Comparison of ENCODE assay signal across 10 mouse cellular contexts in the genomic region with DNA sequence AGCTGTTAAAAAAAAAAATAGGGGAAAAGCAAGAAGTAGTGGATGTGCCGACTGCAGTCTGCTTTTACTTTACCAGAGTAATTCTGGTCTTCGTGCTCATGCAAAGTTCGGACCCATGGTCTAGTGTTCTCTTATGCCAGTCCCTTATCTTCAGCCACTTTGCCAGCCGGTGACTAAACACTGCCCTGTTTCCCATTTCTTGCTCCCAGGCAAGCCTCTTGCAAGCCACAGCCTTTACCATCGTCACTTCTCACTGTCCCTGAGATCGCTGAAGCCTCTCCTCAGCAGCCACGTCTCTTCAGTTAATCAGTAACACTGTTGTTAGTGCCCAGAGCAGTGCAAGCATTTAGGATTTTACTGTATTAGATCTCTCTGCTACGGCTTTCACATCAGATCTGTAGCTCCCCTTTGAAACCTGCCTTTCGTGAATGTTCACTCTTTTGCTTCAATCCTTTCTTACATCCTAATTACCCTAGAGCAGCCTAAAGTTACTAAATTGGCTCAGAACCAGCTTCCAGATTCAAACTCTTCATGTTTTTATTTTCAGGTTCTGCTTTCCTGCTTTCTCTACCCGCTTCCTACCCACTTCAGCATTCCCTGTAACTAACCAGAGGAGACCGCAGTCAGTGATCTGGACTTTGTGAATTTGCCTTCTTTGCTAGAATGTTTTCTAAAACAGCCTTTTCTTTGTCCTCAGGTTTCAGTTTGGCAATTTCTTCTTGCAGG.
DNase-seq lines count a peak whose midpoint lies in the region; ATAC-seq and TF ChIP-seq lines count a peak whose summit lies in the region.
"Had no signal": no experiment of that assay in that cellular context is flagged by ENCODE, and none has a peak within 500 bp of the region (broad histone marks: within the 10 kb centered on the region; RNA-seq: fewer than 3 reads in every experiment).

No protein-coding gene starts in this region.

- WGBS in liver, embryonic 11.5 days: 55% methylated on average over 11 of the region's 11 CpGs
- WGBS in liver, embryonic 12.5 days (ENCODE audit: insufficient replicate concordance): 46% methylated on average over 11 of the region's 11 CpGs
- WGBS in liver, postnatal 0 days (ENCODE audit: insufficient replicate concordance): 45% methylated on average over 11 of the region's 11 CpGs

- TF ChIP-seq EP300 in liver, postnatal 0 days (IDR thresholded peaks at IDR 0.05; ENCODE audit: low read depth): no peak

- H3K4me3 ChIP-seq in liver, embryonic 11.5 days (ENCODE audit: low read depth, low read length): no peak overlapping the region
- H3K4me3 ChIP-seq in liver, embryonic 12.5 days: no peak overlapping the region
- H3K4me3 ChIP-seq in liver, postnatal 0 days (ENCODE audit: low read depth, low read length): no peak overlapping the region
- H3K4me3 ChIP-seq: limb, embryonic 10.5 days had no signal

- no peak overlapping the region for H3K9ac ChIP-seq in liver, embryonic 11.5 days (ENCODE audit: low read depth, low read length)
- H3K9ac ChIP-seq in liver, embryonic 12.5 days: no peak overlapping the region
- H3K9ac ChIP-seq in liver, postnatal 0 days (replicated peaks): no peak overlapping the region

- no peak overlapping the region for H3K4me2 ChIP-seq in liver, embryonic 11.5 days
- H3K4me2 ChIP-seq in liver, embryonic 12.5 days: no peak overlapping the region
- H3K4me2 ChIP-seq in liver, postnatal 0 days (ENCODE audit: low read depth, low read length): peak overlapping the region; percentile 60

- TF ChIP-seq CTCF in liver, postnatal 0 days (IDR thresholded peaks at IDR 0.05; ENCODE audit: low read depth): no peak

- ATAC-seq in liver, embryonic 11.5 days (replicated peaks; ENCODE audit: low FRiP score): 0 out of 2 replicates have a peak, but pooled peaks have one; percentile 39
- ATAC-seq in liver, embryonic 12.5 days: no peak
- no peak for ATAC-seq in liver, postnatal 0 days

- H3K36me3 ChIP-seq in liver, embryonic 11.5 days (ENCODE audit: control insufficient read depth, insufficient read depth, low read length): no peaks in the 10 kb centered on the region
- no peaks in the 10 kb centered on the region for H3K36me3 ChIP-seq in liver, embryonic 12.5 days
- H3K36me3 ChIP-seq in liver, postnatal 0 days (replicated peaks; ENCODE audit: insufficient read depth, low read length): no peaks in the 10 kb centered on the region
- H3K36me3 ChIP-seq: limb, embryonic 10.5 days had no signal

- no peaks in the 10 kb centered on the region for H3K4me1 ChIP-seq in liver, embryonic 11.5 days (replicated peaks; ENCODE audit: control insufficient read depth, insufficient read depth, low read length)
- H3K4me1 ChIP-seq in liver, embryonic 12.5 days: no peaks in the 10 kb centered on the region
- 0 out of 2 replicates have a peak, but pooled peaks cover 2% of the 10 kb centered on the region for H3K4me1 ChIP-seq in liver, postnatal 0 days (ENCODE audit: insufficient read depth)
- H3K4me1 ChIP-seq: limb, embryonic 10.5 days had no signal

- no peaks in the 10 kb centered on the region for H3K27me3 ChIP-seq in liver, embryonic 11.5 days (replicated peaks; ENCODE audit: control insufficient read depth, insufficient read depth, low read length)
- no peaks in the 10 kb centered on the region for H3K27me3 ChIP-seq in liver, embryonic 12.5 days (replicated peaks)
- no peaks in the 10 kb centered on the region for H3K27me3 ChIP-seq in liver, postnatal 0 days (ENCODE audit: insufficient read depth, low read length)

- no peaks in the 10 kb centered on the region for H3K9me3 ChIP-seq in liver, embryonic 11.5 days (ENCODE audit: control insufficient read depth, low read length)
- H3K9me3 ChIP-seq in liver, embryonic 12.5 days (replicated peaks): no peaks in the 10 kb centered on the region
- H3K9me3 ChIP-seq in liver, postnatal 0 days (ENCODE audit: low read length): no peaks in the 10 kb centered on the region
- H3K9me3 ChIP-seq: limb, embryonic 10.5 days had no signal

- no peak overlapping the region for H3K27ac ChIP-seq in liver, embryonic 11.5 days (ENCODE audit: low read depth, low read length)
- H3K27ac ChIP-seq in liver, embryonic 12.5 days: no peak overlapping the region
- H3K27ac ChIP-seq in liver, postnatal 0 days (ENCODE audit: low read depth): no peak overlapping the region
- H3K27ac ChIP-seq: limb, embryonic 10.5 days had no signal

- peak; percentile 5 for DNase-seq in embryo, embryonic 9.5 days (ENCODE audit: extremely low spot score)
- DNase-seq in embryo, embryonic 11 days: no peak
- no peak for DNase-seq in liver, embryonic 11.5 days (ENCODE audit: low spot score)
- peak; percentile 28 for DNase-seq in kidney, adult 18-20 months
- DNase-seq in liver, postnatal 0 days: no peak
- DNase-seq in right cerebral cortex, adult 18-20 months: no peak
- no peak for DNase-seq in adrenal gland, postnatal 25 days
- DNase-seq: heart, postnatal 36 days had no signal

Comparison
In these comparisons a context has a peak if more than half of its experiments do, and no peak if none do; other contexts are left out.
1. DNase-seq: peak in embryo, embryonic 9.5 days (single experiment) and kidney, adult 18-20 months (single experiment); none in embryo, embryonic 11 days (single experiment), liver, embryonic 11.5 days (single experiment), liver, postnatal 0 days (single experiment), right cerebral cortex, adult 18-20 months (single experiment) and adrenal gland, postnatal 25 days (single experiment).